Mouse (Mus musculus): ENCODE measurements around the gene Lgals1.

The Lgals1 gene

GRCm38 (mm10) chr15:78912040-78912439, 14.5 kb upstream of the Lgals1 start:
- peak in 1 of 2 experiments; percentile 43 for DNase-seq

GRCm38 (mm10) chr15:78913632-78914090, 12.9 kb upstream of the Lgals1 start, which contains the start of gene Pdxp:
TSS of gene Pdxp (plus strand) at chr15:78913919.
- peak; percentile 95 to 98 for DNase-seq

DNA sequence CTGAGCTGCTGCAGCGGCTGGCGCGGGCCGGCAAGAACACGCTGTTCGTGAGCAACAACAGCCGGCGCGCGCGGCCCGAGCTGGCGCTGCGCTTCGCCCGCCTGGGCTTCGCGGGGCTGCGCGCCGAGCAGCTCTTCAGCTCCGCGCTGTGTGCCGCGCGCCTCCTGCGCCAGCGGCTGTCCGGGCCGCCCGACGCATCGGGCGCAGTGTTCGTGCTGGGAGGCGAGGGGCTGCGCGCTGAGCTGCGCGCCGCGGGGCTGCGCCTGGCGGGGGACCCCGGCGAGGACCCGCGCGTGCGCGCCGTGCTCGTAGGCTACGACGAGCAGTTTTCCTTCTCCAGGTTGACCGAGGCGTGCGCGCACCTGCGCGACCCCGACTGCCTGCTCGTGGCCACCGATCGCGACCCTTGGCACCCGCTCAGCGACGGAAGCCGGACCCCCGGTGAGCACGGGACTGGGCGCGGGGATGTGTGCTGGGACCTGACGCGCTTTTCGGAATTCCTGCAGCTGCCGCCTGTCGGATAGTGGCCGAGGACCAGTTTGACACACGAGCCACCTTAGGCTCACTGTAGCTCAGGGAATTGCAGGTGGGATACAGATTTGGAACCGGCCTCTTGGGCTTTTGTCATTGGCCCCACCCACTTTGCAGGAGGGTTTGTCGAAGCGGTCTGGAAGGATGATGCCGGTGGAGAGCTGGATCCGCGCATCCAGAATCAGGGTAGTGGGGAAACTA, 12.3 kb upstream of the Lgals1 start:
- DNase-seq, result peak; percentile 53 to 71

GRCm38 (mm10) chr15:78914823-78915659, 11.5 kb upstream of the Lgals1 start:
- DNase-seq, result no peak

- peak; percentile 61 to 72 for DNase-seq
Measured at GRCm38 (mm10) chr15:78915660-78916017, 10.9 kb upstream of the Lgals1 start.

DNA sequence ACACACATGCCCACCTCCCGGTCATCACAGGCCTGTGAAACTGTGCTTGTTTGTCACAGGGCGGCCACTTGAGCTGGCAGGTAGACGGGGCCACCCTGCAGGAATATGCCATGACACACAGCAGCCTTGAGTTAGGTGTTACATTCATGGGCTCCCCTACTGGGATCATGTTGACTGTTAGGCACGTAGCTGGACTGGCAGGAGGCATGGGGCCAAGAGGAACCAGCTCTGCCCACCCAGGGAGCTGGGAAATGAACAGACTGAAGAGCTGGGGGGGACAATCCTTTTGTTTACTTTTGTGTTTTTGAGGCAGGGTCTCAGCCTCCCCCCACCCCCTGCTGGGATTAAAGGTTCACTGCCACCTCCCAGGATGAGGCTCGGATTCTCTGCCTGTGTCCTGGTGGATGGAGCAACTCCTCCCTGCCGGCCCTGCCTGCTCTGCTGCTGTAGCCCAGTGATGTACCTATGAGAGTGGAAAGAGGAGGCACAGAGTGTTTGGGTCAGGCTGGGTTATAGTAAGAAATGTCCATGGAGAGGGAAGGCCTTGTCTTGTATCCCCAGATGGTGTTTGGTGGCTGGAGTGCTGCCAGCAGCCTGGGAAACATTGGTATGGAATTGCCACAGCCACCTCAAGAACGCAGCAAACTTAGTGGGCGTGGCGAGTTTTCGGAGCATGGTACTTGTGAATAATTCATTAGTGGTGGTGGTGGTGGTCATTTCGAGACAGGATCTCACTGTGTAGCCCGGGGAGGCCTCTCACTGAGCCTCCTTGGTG, 10.3 kb upstream of the Lgals1 start:
- DNase-seq, result no peak

GRCm38 (mm10) chr15:78918126-78918525, 8.4 kb upstream of the Lgals1 start:
- DNase-seq, result no peak

DNA sequence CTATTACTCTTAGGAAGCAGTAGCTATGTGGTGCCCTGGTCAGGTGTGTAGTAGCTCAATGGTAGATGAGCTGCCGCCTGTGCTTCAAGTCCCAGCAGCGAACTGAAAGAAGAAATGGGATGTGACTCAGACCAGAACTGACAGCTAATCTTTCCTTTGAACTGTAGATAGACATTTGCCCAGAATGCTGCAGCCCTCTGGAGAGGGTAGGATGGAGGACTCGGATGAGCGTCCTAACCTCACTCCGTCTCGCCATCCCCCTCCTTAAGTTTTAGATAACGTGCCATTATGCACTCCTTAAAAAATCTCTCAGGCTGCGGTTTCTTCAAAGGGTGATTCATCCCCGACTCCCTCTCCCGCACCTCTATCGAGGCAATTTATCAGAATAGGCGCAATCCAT, 6.6 kb upstream of the Lgals1 start:
- DNase-seq, result no peak

DNA sequence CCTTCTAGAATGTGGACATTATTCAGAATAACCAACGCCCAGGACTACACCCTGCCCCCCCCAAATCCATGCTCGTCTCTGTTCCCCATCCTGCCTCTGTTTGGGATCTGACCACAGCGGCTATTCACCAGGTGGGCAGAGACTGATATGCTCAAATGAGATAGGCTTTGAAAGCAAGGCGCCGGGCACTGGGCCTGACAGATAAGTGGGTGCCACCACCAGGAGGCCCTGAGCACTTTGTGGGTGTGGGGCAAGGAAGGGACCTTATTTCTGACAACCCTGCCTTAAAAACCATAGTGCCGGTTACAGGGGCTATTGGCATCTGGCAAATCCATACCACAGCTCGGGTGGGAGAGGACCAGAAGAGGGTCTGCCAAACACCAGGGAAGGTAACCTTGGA, 3.8 kb upstream of the Lgals1 start:
- no peak for DNase-seq

- peak; percentile 76 to 85 for DNase-seq
Measured at GRCm38 (mm10) chr15:78923585-78923984, 2.9 kb upstream of the Lgals1 start.

GRCm38 (mm10) chr15:78925129-78925528, 1.4 kb upstream of the Lgals1 start:
- DNase-seq, result no peak

DNA sequence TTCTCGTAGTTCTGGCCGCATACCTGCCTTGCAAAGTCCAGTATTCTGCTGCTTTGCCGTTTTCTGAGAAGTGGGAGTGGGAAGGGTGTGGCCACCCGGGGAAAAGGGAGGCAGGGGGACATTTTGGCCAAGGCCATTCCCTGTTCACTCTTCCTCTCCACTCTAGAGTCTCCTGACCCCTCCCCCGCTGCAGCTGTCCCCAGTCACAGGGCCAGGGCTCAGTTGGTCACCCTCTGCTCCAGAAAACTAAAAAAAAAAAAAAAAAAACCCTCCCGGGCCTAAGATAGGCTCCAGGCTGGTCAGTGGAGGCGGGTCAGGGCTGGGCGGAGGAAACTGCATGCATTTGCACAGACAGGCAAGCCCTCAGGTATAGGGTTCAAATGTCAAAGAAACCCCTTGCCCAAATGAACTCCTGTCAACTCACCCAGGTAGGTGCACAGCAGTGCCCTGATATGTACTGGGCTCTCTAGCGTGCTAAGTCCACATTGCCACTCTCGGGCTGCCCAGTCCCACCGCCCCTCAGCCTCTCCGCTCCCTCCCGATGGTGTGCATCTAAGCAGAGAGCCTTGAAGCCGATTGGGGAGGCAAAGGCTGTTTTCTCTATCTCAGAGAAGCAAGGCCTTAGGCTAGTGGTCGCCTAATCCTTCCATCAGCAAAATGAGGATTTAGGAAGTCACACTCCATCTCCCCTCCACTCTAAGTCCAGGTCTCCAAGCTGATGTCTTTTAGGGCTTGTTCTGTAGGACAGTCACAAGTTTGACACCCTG, 679 bp downstream of the Lgals1 start:
- peak; percentile 44 to 53 for DNase-seq

DNA sequence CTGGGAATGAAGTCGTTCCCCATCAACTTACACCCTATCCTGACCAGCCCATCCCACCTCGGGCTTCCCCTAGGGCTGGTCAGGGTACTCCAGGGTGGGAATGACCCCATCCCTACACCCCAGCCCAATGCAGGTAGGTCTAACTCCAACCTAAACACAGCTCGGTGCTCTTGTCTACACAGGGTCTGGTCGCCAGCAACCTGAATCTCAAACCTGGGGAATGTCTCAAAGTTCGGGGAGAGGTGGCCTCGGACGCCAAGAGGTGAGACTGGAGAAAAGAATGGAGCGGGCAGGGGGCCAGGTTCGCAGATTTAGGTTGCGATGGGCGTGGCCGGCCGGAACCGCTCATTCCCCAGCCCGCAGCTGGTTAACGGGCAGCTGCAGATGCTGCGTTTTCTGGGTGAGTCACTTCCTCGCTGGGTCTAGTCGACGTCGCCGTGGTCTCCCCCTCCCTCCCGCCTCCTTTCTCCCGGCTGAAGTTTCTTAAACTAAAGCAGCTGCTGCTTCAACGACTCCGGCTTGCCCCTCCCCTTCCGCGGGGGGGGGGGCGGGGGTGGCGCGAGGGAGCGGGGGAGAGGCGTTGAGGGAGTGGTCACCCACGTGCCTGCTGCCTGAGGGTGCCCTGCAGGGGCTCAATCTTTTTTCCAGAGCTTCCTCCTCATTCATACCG, 1.4 kb downstream of the Lgals1 start:
- DNase-seq, result peak; percentile 88 to 94

GRCm38 (mm10) chr15:78928539-78928938, 2.0 kb downstream of the Lgals1 start:
- no peak for DNase-seq

DNA sequence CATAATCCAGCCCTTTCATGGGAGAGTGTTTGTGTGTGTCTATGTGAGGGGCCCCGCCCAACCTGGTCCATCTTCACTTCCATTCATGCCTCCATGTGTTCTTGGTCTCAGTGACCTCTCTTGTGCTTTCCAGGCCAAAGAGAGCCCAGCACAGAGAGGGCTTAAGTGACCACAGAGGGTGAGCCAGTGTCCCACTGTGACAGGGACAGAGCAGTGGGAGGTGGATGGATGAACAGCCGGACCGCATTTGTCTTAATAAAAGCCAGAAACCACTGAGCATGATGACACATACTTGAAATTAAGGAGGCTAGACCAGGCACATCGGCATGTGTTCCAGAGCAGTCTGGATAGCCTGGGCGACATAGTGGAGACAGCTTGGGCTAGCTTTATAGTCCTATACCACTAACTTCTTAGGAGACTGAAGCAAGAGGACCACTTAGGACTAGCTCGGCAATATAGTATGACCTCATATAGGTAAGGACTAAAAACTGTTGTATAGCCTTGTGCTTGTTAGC, 3.7 kb downstream of the Lgals1 start:
- DNase-seq, result no peak

GRCm38 (mm10) chr15:78930801-78931426, 4.4 kb downstream of the Lgals1 start:
- no peak for DNase-seq

GRCm38 (mm10) chr15:78931577-78931976, 5.1 kb downstream of the Lgals1 start:
- DNase-seq, result peak; percentile 63 to 72

DNA sequence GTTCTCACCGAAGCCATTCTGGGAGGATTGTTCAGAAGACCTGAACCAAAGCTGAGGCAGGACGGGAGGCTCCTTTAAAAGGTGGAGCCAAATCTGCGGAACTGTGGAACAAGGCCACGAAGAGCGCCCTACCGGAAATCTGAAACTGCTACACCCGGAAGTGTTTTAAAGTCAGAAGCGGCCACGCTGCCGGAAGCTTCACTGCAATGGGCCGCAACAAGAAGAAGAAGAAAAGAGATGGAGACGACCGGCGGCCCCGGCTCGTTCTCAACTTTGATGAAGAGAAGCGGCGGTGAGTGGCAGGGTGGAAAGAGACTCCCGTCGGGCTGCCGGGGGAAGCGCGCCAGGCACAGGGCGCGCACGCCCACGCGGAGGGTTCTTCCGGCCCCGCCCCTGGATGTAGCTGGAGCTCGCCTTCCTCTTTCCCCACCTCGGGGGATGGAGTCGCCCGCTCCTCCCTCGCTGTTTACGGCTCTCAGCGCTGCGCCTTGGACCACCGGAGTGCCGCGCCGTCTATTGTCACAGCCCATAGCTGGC, 8.3 kb downstream of the Lgals1 start, which contains the start of gene Nol12:
Gene Nol12 (plus strand): TSS at position 150 of the 537 bp plus-strand sequence.
- peak; percentile 80 to 83 for DNase-seq

- no peak for DNase-seq
Measured at GRCm38 (mm10) chr15:78936403-78936802, 9.9 kb downstream of the Lgals1 start.

- no peak for DNase-seq
Measured at GRCm38 (mm10) chr15:78937311-78937710, 10.8 kb downstream of the Lgals1 start.

GRCm38 (mm10) chr15:78937963-78938362, 11.4 kb downstream of the Lgals1 start:
- DNase-seq, result no peak
